Mouse (Mus musculus) liver, adult 2 months (tissue): ENCODE results near the gene Gga2.

ENCODE experiments used
- CTCF ChIP-seq: fragments of 200-500 bp; IDR thresholded peaks from 2 replicates; pipeline ENCODE4 v1.5.1; 2011; ENCODE audit warnings: low read depth, low read length, control low read depth
- POLR2A ChIP-seq: fragments of 200-500 bp; IDR thresholded peaks from 2 replicates; pipeline ENCODE4 v1.6.1; 2011; ENCODE audit warnings: low read length, control low read depth; ENCODE audit not compliant: insufficient read depth; ENCODE audit errors: extremely low read depth

GRCm38 (mm10) chr7:122012949-122013348, 8.1 kb downstream of the Gga2 start:
- no peak for TF ChIP-seq POLR2A
- no peak for TF ChIP-seq CTCF
